Mouse (Mus musculus) CH12.LX (cell line): ENCODE data around the gene Smchd1. TPM values are rescaled to one million over a fixed set of nuclear protein-coding genes. Genes with fewer than 3 reads are reported as not detected.
"Not testable (repeated sequence)": the region's sequence is repeated elsewhere in the genome, so short reads cannot be mapped to it uniquely, and the experiment has no call there.

Experiments used
- DNase-seq: peaks from one replicate; pipeline ENCODE4 v3.0.0-alpha.2; 2013; ENCODE audit errors: extremely low read depth
- H3K27ac ChIP-seq: 2 replicates; pipeline ENCODE4 v1.5.1; 2012; ENCODE audit warnings: low read depth, mild to moderate bottlenecking, control low read depth, moderate library complexity; ENCODE audit not compliant: insufficient read depth
- H3K27me3 ChIP-seq: replicated peaks from 2 replicates; pipeline ENCODE3; 2012; ENCODE audit warnings: inconsistent platforms
- H3K36me3 ChIP-seq, 2 experiments: replicated peaks in 1 of 2; 2 replicates each; pipeline versions ENCODE3 to v1.6.1; 2012; ENCODE audit warnings: inconsistent platforms in 1 of 2, low read length in 1 of 2, mild to moderate bottlenecking in 1 of 2, mixed read lengths in 1 of 2, moderate library complexity in 1 of 2; ENCODE audit not compliant: control insufficient read depth in 1 of 2, insufficient read depth in 1 of 2
- H3K4me1 ChIP-seq, 2 experiments: 2 replicates each; pipeline ENCODE4 v1.6.1; 2012; ENCODE audit warnings: inconsistent platforms in 1 of 2, moderate library complexity in 1 of 2; ENCODE audit not compliant: insufficient read depth in 2 of 2, control insufficient read depth in 1 of 2
- H3K4me2 ChIP-seq: 2 replicates; pipeline ENCODE4 v1.6.1; 2012; ENCODE audit warnings: low read depth, mild to moderate bottlenecking, control low read depth; ENCODE audit not compliant: poor library complexity, insufficient read depth, severe bottlenecking
- H3K4me3 ChIP-seq, 3 experiments: fragments of 150-350 bp in 1 of 3; sonication (generic) in 1 of 3; replicated peaks in 1 of 3; 2 replicates each; pipeline versions ENCODE3 to v1.5.1; 2011 to 2012; ENCODE audit warnings: low read depth in 2 of 3, low read length in 2 of 3, mild to moderate bottlenecking in 2 of 3, moderate library complexity in 2 of 3, control low read depth in 1 of 3, improper control_type of control experiment in 1 of 3, inconsistent platforms in 1 of 3, mixed read lengths in 1 of 3; ENCODE audit not compliant: poor library complexity in 1 of 3
- H3K79me2 ChIP-seq: replicated peaks from 2 replicates; pipeline ENCODE4 v1.6.1; 2012; ENCODE audit warnings: mild to moderate bottlenecking, moderate library complexity; ENCODE audit not compliant: control insufficient read depth, poor library complexity, insufficient read depth, severe bottlenecking; ENCODE audit errors: extremely low read depth
- H3K9ac ChIP-seq: 2 replicates; pipeline ENCODE4 v1.6.1; 2012; ENCODE audit warnings: low read depth, mild to moderate bottlenecking, control low read depth, moderate library complexity; ENCODE audit not compliant: insufficient read depth
- H3K9me3 ChIP-seq: replicated peaks from 2 replicates; pipeline ENCODE3; 2012; ENCODE audit warnings: low read length, inconsistent platforms, mixed read lengths
- CHD2 ChIP-seq: IDR thresholded peaks from 2 replicates; pipeline ENCODE4 v1.6.1; 2011; ENCODE audit warnings: low read length, improper control_type of control experiment
- CTCF ChIP-seq, 2 experiments: IDR thresholded peaks in 1 of 2; conservative IDR thresholded peaks in 1 of 2; 2 replicates each; pipeline ENCODE4 v1.5.1; 2011 to 2012; ENCODE audit warnings: low read depth in 2 of 2, low read length in 2 of 2, improper control_type of control experiment in 1 of 2, inconsistent platforms in 1 of 2, mild to moderate bottlenecking in 1 of 2, moderate library complexity in 1 of 2
- ELF1 ChIP-seq: IDR thresholded peaks from 2 replicates; pipeline ENCODE4 v1.6.1; 2014; ENCODE audit warnings: low read depth, mild to moderate bottlenecking, inconsistent platforms, low read length, improper control_type of control experiment
- GABPA ChIP-seq: IDR thresholded peaks from 2 replicates; pipeline ENCODE4 v1.6.1; 2012; ENCODE audit warnings: low read depth, low read length, improper control_type of control experiment, inconsistent platforms; ENCODE audit not compliant: insufficient replicate concordance
- HCFC1 ChIP-seq: IDR thresholded peaks from 2 replicates; pipeline ENCODE4 v1.6.1; 2012; ENCODE audit warnings: low read depth, mild to moderate bottlenecking, inconsistent platforms, low read length, improper control_type of control experiment
- IRF4 ChIP-seq: IDR thresholded peaks from 2 replicates; pipeline ENCODE4 v1.6.1; 2014; ENCODE audit warnings: low read depth, mild to moderate bottlenecking, inconsistent platforms, low read length, improper control_type of control experiment
- MAFK ChIP-seq: IDR thresholded peaks from 2 replicates; pipeline ENCODE4 v1.6.1; 2011; ENCODE audit warnings: low read length, improper control_type of control experiment; ENCODE audit not compliant: insufficient replicate concordance
- MAZ ChIP-seq: IDR thresholded peaks from 2 replicates; pipeline ENCODE4 v1.6.1; 2012; ENCODE audit warnings: low read depth, mild to moderate bottlenecking, inconsistent platforms, low read length, improper control_type of control experiment, moderate library complexity
- NRF1 ChIP-seq: IDR thresholded peaks from 2 replicates; pipeline ENCODE4 v1.6.1; 2014; ENCODE audit warnings: low read depth, mild to moderate bottlenecking, inconsistent platforms, low read length, improper control_type of control experiment, moderate library complexity
- PAX5 ChIP-seq: IDR thresholded peaks from 2 replicates; pipeline ENCODE4 v1.6.1; 2012; ENCODE audit warnings: low read length, inconsistent platforms, mixed read lengths
- POLR2AphosphoS2 ChIP-seq: IDR thresholded peaks from 2 replicates; pipeline ENCODE4 v1.6.1; 2011; ENCODE audit warnings: low read depth, low read length, improper control_type of control experiment
- SMC3 ChIP-seq: IDR thresholded peaks from 2 replicates; pipeline ENCODE4 v1.6.1; 2011; ENCODE audit warnings: low read depth, low read length, improper control_type of control experiment
- TBP ChIP-seq: conservative IDR thresholded peaks from 2 replicates; pipeline ENCODE4 v1.6.1; 2011; ENCODE audit warnings: low read depth, low read length, improper control_type of control experiment
- UBTF ChIP-seq: IDR thresholded peaks from 2 replicates; pipeline ENCODE4 v1.6.1; 2012; ENCODE audit warnings: low read depth, mild to moderate bottlenecking, inconsistent platforms, low read length, improper control_type of control experiment, moderate library complexity
- USF1 ChIP-seq: IDR thresholded peaks from 2 replicates; pipeline ENCODE4 v1.6.1; 2014; ENCODE audit warnings: low read depth, mild to moderate bottlenecking, inconsistent platforms, low read length, improper control_type of control experiment
- ZKSCAN1 ChIP-seq: IDR thresholded peaks from 2 replicates; pipeline ENCODE4 v1.6.1; 2012; ENCODE audit warnings: low read depth, inconsistent platforms, low read length, improper control_type of control experiment, borderline replicate concordance
- ZNF384 ChIP-seq: IDR thresholded peaks from 2 replicates; pipeline ENCODE4 v1.6.1; 2012; ENCODE audit warnings: low read depth, low read length, improper control_type of control experiment, inconsistent platforms
- dilution Hi-C: fragments of 300-500 bp; cut with MboI; formaldehyde crosslinking; loops from 2 replicates; pipeline ENCODE4 v1.14.3; 2020; ENCODE audit warnings: low sequenced_read_pairs; ENCODE audit not compliant: extremely low pct_unique_long_range_greater_than_20kb, extremely low pct_ligation_motif_present
- in situ Hi-C: fragments of 300-500 bp; cut with MboI; formaldehyde crosslinking; loops from 3 replicates; pipeline ENCODE4 v1.14.3; 2019; ENCODE audit warnings: low sequenced_read_pairs, low pct_ligation_motif_present, low pct_unique_long_range_greater_than_20kb, mixed read lengths
- polyA plus RNA-seq: library from polyadenylated mRNA; unstranded; fragments of >175 nt; gene quantifications from 2 replicates; pipeline ENCODE4 v1.2.1, GENCODE M21; 2012; ENCODE audit warnings: low read depth; ENCODE audit not compliant: insufficient read length
- total RNA-seq, 2 experiments: library from RNA; depleted of rRNA; stranded (reverse); fragments of 300-350 nt in 1 of 2; fragments of >200 nt in 1 of 2; gene quantifications; 2 replicates each; pipeline ENCODE4 v1.2.3; 2012 to 2014

The Smchd1 gene
- total and polyA plus RNA-seq, 3 experiments = 44.4 to 73.9 (median 59.4) TPM

DNA sequence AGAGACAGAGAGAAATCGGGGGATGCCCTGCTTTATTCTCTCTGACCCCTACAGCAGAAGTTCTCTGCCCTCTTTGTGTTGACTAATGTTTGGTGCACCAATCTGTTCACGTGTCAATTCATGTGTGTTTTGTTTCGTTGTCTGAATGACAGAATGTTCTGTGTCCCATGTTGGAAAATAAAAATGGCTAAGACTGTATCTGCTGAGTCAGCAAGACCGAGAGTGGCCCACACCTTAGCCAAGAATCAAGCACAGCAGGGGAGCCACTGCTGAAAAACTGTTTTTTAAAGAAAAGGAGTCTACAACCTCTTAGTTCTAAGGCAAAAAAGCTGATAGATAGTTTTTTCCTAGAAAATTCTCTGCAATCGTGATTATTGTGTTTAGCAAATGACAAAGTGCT, 55.7 kb downstream of the Smchd1 start:
- DNase-seq, in situ Hi-C loops, H3K27ac ChIP-seq, H3K79me2 ChIP-seq, H3K9ac ChIP-seq, H3K9me3 ChIP-seq, H3K4me3 ChIP-seq, H3K27me3 ChIP-seq, H3K4me2 ChIP-seq, dilution Hi-C loops, H3K4me1 ChIP-seq: not testable (repeated sequence)
- peaks cover 29 to 51% of the 10 kb centered on the region in 2 experiments for H3K36me3 ChIP-seq
- TF ChIP-seq MAFK = peak; percentile 97

DNA sequence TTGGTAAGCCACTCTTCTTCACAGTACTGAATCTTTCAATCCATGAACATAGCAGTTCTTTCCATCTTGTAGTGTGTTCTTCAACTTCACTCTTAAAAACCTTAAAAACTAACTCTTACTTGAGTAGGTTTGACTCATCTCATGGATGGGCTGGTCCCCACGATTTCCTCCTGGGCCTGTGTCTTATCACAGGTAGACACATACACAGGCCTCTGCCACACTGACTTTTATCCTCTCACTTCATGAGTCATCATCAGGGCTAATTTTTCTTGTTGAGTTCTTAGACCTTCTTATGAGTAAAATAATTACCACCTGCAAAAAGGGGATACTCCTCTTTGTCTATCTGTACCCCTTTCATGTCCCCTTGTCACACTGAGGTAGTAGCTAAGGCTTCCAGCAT, 58.1 kb downstream of the Smchd1 start:
- H3K4me1 ChIP-seq = no peaks in the 10 kb centered on the region
- H3K9ac ChIP-seq = no peak overlapping the region
- no peaks in the 10 kb centered on the region for H3K9me3 ChIP-seq
- no peak overlapping the region for H3K4me3 ChIP-seq
- in situ Hi-C loops (no loop called here), dilution Hi-C loops (no loop called here)
- peaks cover 23 to 49% of the 10 kb centered on the region in 2 experiments for H3K36me3 ChIP-seq
- no peak overlapping the region for H3K27ac ChIP-seq
- DNase-seq = no peak
- H3K4me2 ChIP-seq = no peak overlapping the region
- no peaks in the 10 kb centered on the region for H3K79me2 ChIP-seq
- H3K27me3 ChIP-seq = no peaks in the 10 kb centered on the region
- TF ChIP-seq ZKSCAN1 = no peak
- no peak for TF ChIP-seq POLR2AphosphoS2
- TF ChIP-seq MAZ = no peak
- TF ChIP-seq CHD2 = no peak
- no peak for TF ChIP-seq IRF4
- no peak for TF ChIP-seq TBP
- TF ChIP-seq ELF1 = no peak
- no peak for TF ChIP-seq GABPA
- no peak for TF ChIP-seq CTCF (conservative IDR thresholded peaks at IDR 0.05 in 1 of 2, IDR thresholded peaks at IDR 0.05 in 1 of 2; ENCODE audit: low read depth in 2 of 2, low read length in 2 of 2)
- no peak for TF ChIP-seq SMC3
- no peak for TF ChIP-seq NRF1
- TF ChIP-seq UBTF = no peak
- no peak for TF ChIP-seq HCFC1
- TF ChIP-seq MAFK = no peak

DNA sequence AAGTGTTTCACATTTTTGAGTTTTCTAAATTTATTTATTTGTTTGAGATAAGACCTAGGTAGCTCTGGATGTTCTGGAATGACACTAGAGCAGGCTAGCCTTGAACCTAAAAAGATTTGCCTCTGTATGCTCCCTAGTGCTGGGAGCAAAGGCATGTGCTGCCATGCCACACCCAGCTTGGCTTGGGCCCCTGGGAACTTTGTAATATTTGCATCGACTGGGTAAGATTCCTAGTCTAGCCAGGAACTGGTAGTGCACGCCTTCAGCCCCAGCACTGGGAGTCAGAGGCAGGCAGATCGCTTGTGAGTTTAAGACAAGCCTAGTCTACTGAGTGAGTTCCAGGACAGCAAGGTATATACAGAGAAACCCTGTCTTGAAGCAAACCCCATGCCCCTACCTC, 87.7 kb downstream of the Smchd1 start:
- Histone ChIP-seq H3K27ac (no peak overlapping the region), H3K4me2 (no peak overlapping the region), H3K36me3 (peaks cover 26 to 51% of the 10 kb centered on the region in 2 experiments), H3K9ac (no peak overlapping the region), H3K4me1 (peaks cover 0 to 7% of the 10 kb centered on the region in 2 experiments; a peak in 2 of 4 replicates), H3K4me3 (no peak overlapping the region), H3K79me2 (no peaks in the 10 kb centered on the region), H3K27me3 (no peaks in the 10 kb centered on the region), H3K9me3 (no peaks in the 10 kb centered on the region)
- dilution Hi-C loops = no loop called here
- in situ Hi-C loops = no loop called here
- TF ChIP-seq ZNF384 (no peak), USF1 (no peak), UBTF (no peak), CTCF (conservative IDR thresholded peaks at IDR 0.05 in 1 of 2, IDR thresholded peaks at IDR 0.05 in 1 of 2; ENCODE audit: low read depth in 2 of 2, low read length in 2 of 2) (no peak), MAZ (no peak), PAX5 (no peak), ZKSCAN1 (no peak), SMC3 (no peak)
- no peak for DNase-seq
